Mouse (Mus musculus) megakaryocyte progenitor cell, adult 5-6 weeks (primary cell): ENCODE results near the gene Gm9945. TPM values are rescaled to one million over a fixed set of nuclear protein-coding genes. Genes with fewer than 3 reads are reported as not detected.
A peak's percentile ranks its signal among the peaks of the same experiment; 100 is the strongest.

Source experiments
- ATAC-seq: replicated peaks from 2 replicates; pipeline ENCODE4 v1.8.0; 2016; ENCODE audit warnings: mild to moderate bottlenecking, moderate TSS enrichment, inconsistent platforms; ENCODE audit not compliant: poor library complexity
- total RNA-seq, 2 experiments: library from RNA; stranded (forward) in 1 of 2; stranded (reverse) in 1 of 2; fragments of 157-497, 149-512 nt in 1 of 2; fragments of 200-1000 nt in 1 of 2; gene quantifications; 2 replicates each; pipeline versions ENCODE4 v1.2.3 to v1.2.4; 2015 to 2017

Gene Gm9945
- total RNA-seq, 2 experiments from 2014 or later, result not detected

- ATAC-seq, result peak; percentile 30
Observed at GRCm38 (mm10) chr11:53521120-53521820, 41.3 kb downstream of the Gm9945 start.

- peak; percentile 1; the same call in 1 of the 2 replicates for ATAC-seq
Observed at GRCm38 (mm10) chr11:53521821-53522131, 41.8 kb downstream of the Gm9945 start.

- no peak for ATAC-seq
Observed at GRCm38 (mm10) chr11:53522362-53522761, 42.4 kb downstream of the Gm9945 start.

GRCm38 (mm10) chr11:53522930-53523329, 43.0 kb downstream of the Gm9945 start:
- no peak for ATAC-seq

- no peak for ATAC-seq
Observed at GRCm38 (mm10) chr11:53523545-53524405, 43.8 kb downstream of the Gm9945 start.

- ATAC-seq, result no peak
Observed at GRCm38 (mm10) chr11:53524905-53525304, 44.9 kb downstream of the Gm9945 start.

GRCm38 (mm10) chr11:53525461-53525860, 45.5 kb downstream of the Gm9945 start:
- no peak for ATAC-seq

GRCm38 (mm10) chr11:53528397-53529252, 48.7 kb downstream of the Gm9945 start:
- peak; percentile 65 for ATAC-seq

- ATAC-seq, result no peak
Observed at GRCm38 (mm10) chr11:53529253-53529557, 49.2 kb downstream of the Gm9945 start.

GRCm38 (mm10) chr11:53530001-53530400, 50.0 kb downstream of the Gm9945 start:
- ATAC-seq, result no peak

Other genes starting within 250 kb of the Gm9945 start
- 148 and 151 TPM in 2 replicates for gene Hspa4, start 179.7 kb upstream of the Gm9945 start, total RNA-seq (2015)
- 371 and 490 TPM in 2 replicates for gene Hspa4, start 179.7 kb upstream of the Gm9945 start, total RNA-seq (2017)
- gene Zcchc10, start 155.5 kb upstream of the Gm9945 start, total RNA-seq (2015), result 25.6 and 30.9 TPM in 2 replicates
- gene Zcchc10, start 155.5 kb upstream of the Gm9945 start, total RNA-seq (2017), result 4.7 and 4.8 TPM in 2 replicates
- 57.9 and 79.5 TPM in 2 replicates for gene Aff4, start 129.3 kb upstream of the Gm9945 start, total RNA-seq (2015)
- gene Aff4, start 129.3 kb upstream of the Gm9945 start, total RNA-seq (2017), result 42.2 and 49.6 TPM in 2 replicates
- gene Leap2, start 57.0 kb upstream of the Gm9945 start, total RNA-seq (2015), result not detected in 2 replicates
- not detected in 2 replicates for gene Leap2, start 57.0 kb upstream of the Gm9945 start, total RNA-seq (2017)
- 194 and 224 TPM in 2 replicates for gene Uqcrq, start 49.3 kb upstream of the Gm9945 start, total RNA-seq (2015)
- gene Uqcrq, start 49.3 kb upstream of the Gm9945 start, total RNA-seq (2017), result 30.5 and 42.9 TPM in 2 replicates
- gene Gdf9, start 49.1 kb upstream of the Gm9945 start, total RNA-seq (2015), result 0.25 and 0.34 TPM in 2 replicates
- 2.7 TPM in 1 of 2 replicates, not detected in the other for gene Gdf9, start 49.1 kb upstream of the Gm9945 start, total RNA-seq (2017)
- not detected in 2 replicates for gene Gm10447, start 23.1 kb upstream of the Gm9945 start, total RNA-seq (2015)
- not detected in 2 replicates for gene Gm10447, start 23.1 kb upstream of the Gm9945 start, total RNA-seq (2017)
- 0.02 TPM in 1 of 2 replicates, not detected in the other for gene Shroom1, start 23.0 kb upstream of the Gm9945 start, total RNA-seq (2015)
- gene Shroom1, start 23.0 kb upstream of the Gm9945 start, total RNA-seq (2017), result not detected in 2 replicates
- not detected in 2 replicates for gene Gm9837, start 9.7 kb upstream of the Gm9945 start, total RNA-seq (2015)
- gene Gm9837, start 9.7 kb upstream of the Gm9945 start, total RNA-seq (2017), result not detected in 2 replicates
- gene Sowaha, start 108 bp downstream of the Gm9945 start, total RNA-seq (2015), result 0.73 and 0.79 TPM in 2 replicates
- gene Sowaha, start 108 bp downstream of the Gm9945 start, total RNA-seq (2017), result 0.29 and 0.91 TPM in 2 replicates
- gene Sept8, start 39.1 kb downstream of the Gm9945 start, total RNA-seq (2015), result 15.5 and 27.3 TPM in 2 replicates
- 11.0 and 24.6 TPM in 2 replicates for gene Sept8, start 39.1 kb downstream of the Gm9945 start, total RNA-seq (2017)
- 3.9 TPM in 2 replicates for gene Kif3a, start 87.2 kb downstream of the Gm9945 start, total RNA-seq (2015)
- gene Kif3a, start 87.2 kb downstream of the Gm9945 start, total RNA-seq (2017), result 6.2 and 9.1 TPM in 2 replicates
- gene Il4, start 138.5 kb downstream of the Gm9945 start, total RNA-seq (2015), result not detected in 2 replicates
- not detected in 2 replicates for gene Il4, start 138.5 kb downstream of the Gm9945 start, total RNA-seq (2017)
- gene Il13, start 154.5 kb downstream of the Gm9945 start, total RNA-seq (2015), result not detected in 2 replicates
- gene Il13, start 154.5 kb downstream of the Gm9945 start, total RNA-seq (2017), result not detected in 2 replicates
- gene Rad50, start 227.2 kb downstream of the Gm9945 start, total RNA-seq (2015), result 49.3 and 57.7 TPM in 2 replicates
- 66.5 and 79.1 TPM in 2 replicates for gene Rad50, start 227.2 kb downstream of the Gm9945 start, total RNA-seq (2017)
- gene Il5, start 240.6 kb downstream of the Gm9945 start, total RNA-seq (2015), result not detected in 2 replicates
- not detected in 2 replicates for gene Il5, start 240.6 kb downstream of the Gm9945 start, total RNA-seq (2017)